Mouse (Mus musculus) lung, embryonic 15.5 days (tissue): ENCODE results near the gene Olfr1448. TPM values are rescaled to one million over a fixed set of nuclear protein-coding genes. Genes with fewer than 3 reads are reported as not detected.
"Not testable (repeated sequence)": the region's sequence is repeated elsewhere in the genome, so short reads cannot be mapped to it uniquely, and the experiment has no call there.

ENCODE experiments used
- ATAC-seq: fragments of 200-750 bp; cut with Nextera tagmentation; 2 replicates; pipeline ENCODE4 v1.8.0; 2017; ENCODE audit warnings: moderate number of reproducible peaks, borderline replicate concordance; ENCODE audit not compliant: low FRiP score, low TSS enrichment; ENCODE audit errors: extremely low read depth
- H3K27ac ChIP-seq: fragments of 300-500 bp; sonication (generic); 2 replicates; pipeline ENCODE4 v1.5.1; 2015; ENCODE audit warnings: moderate library complexity, mild to moderate bottlenecking, inconsistent platforms
- H3K27me3 ChIP-seq: fragments of 300-500 bp; sonication (generic); 2 replicates; pipeline ENCODE4 v1.6.1; 2015; ENCODE audit warnings: inconsistent platforms
- H3K36me3 ChIP-seq: fragments of 300-500 bp; sonication (generic); 2 replicates; pipeline ENCODE4 v1.6.1; 2015; ENCODE audit warnings: inconsistent platforms
- H3K4me1 ChIP-seq: fragments of 300-500 bp; sonication (generic); 2 replicates; pipeline ENCODE4 v1.6.1; 2015; ENCODE audit warnings: inconsistent platforms
- H3K4me2 ChIP-seq: fragments of 300-500 bp; sonication (generic); 2 replicates; pipeline ENCODE4 v1.6.1; 2015; ENCODE audit warnings: inconsistent platforms, mild to moderate bottlenecking, moderate library complexity
- H3K4me3 ChIP-seq: fragments of 300-500 bp; sonication (generic); 2 replicates; pipeline ENCODE4 v1.5.1; 2015; ENCODE audit warnings: mild to moderate bottlenecking, inconsistent platforms
- H3K9ac ChIP-seq: fragments of 300-500 bp; sonication (generic); 2 replicates; pipeline ENCODE4 v1.6.1; 2015; ENCODE audit warnings: inconsistent platforms
- H3K9me3 ChIP-seq: fragments of 300-500 bp; sonication (generic); 2 replicates; pipeline ENCODE4 v1.6.1; 2016; ENCODE audit warnings: inconsistent platforms
- WGBS: fragments of 180-500 bp; shearing (Covaris S2); methylation state at CpG from one replicate; pipeline ENCODE4 v1.1.7; 2015; 5-methylcytosine and 5-hydroxymethylcytosine counted together
- polyA plus RNA-seq: library from polyadenylated mRNA; unstranded; fragments of >200 nt; fragmentation: Nextera tagmentation; extraction: Ambion mirVana; gene quantifications from 2 replicates; pipeline ENCODE4 v1.2.1, GENCODE M21; 2015

Olfr1448 gene
- not detected in 2 replicates for polyA plus RNA-seq

DNA sequence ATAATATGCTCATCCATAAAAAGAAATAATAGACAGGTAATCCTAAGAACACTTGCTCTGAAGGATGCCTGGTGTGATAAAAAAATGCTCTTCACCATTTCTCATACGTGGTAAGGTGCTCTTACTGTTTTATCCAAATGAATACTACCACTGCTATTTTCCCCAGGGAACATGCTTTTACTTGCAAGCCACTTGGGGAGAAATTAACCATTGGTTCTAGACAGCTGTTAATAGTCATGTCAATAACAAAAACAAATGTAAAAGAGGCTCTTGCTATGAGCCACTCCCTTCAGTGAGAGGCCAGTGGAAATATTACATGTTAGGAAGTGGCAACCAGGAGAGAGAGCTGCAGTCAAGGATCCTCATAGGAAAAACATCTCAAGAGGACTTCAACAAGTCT lies at the start of gene Olfr1448:
Gene Olfr1448, minus strand, starts transcription at position 101 of the 400 bp plus-strand sequence.
- no peak for ATAC-seq
- 59% methylated on average over 1 of the region's 1 CpGs for WGBS

GRCm38 (mm10) chr19:12970082-12970481 lies 45.9 kb upstream of the Olfr1448 start:
- WGBS = 78% methylated on average over 5 of the region's 5 CpGs
- not testable (repeated sequence) for ATAC-seq, H3K36me3 ChIP-seq

More for the DNA sequence above, at the start of gene Olfr1448:
- Histone ChIP-seq H3K27me3 (no peaks in the 10 kb centered on the region), H3K9me3 (no peaks in the 10 kb centered on the region), H3K4me3 (no peak within 1 kb of the TSS), H3K36me3 (no peaks in the 10 kb centered on the region), H3K27ac (no peak within 1 kb of the TSS), H3K4me1 (no peaks in the 10 kb centered on the region), H3K9ac (no peak within 1 kb of the TSS), H3K4me2 (no peak within 1 kb of the TSS)

GRCm38 (mm10) chr19:12949958-12950357 lies 25.7 kb upstream of the Olfr1448 start, which contains the start of gene Olfr1450:
Gene Olfr1450 (plus strand): TSS chr19:12950258.
- Histone ChIP-seq H3K4me1 (no peaks in the 10 kb centered on the region), H3K4me3 (no peak within 1 kb of the TSS), H3K9me3 (no peaks in the 10 kb centered on the region), H3K27ac (no peak within 1 kb of the TSS), H3K9ac (no peak within 1 kb of the TSS), H3K27me3 (no peaks in the 10 kb centered on the region), H3K36me3 (no peaks in the 10 kb centered on the region), H3K4me2 (no peak within 1 kb of the TSS)
- WGBS = 78% methylated on average over 1 of the region's 1 CpGs
- no peak for ATAC-seq

More at GRCm38 (mm10) chr19:12970082-12970481, 45.9 kb upstream of the Olfr1448 start:
- not testable (repeated sequence) for H3K9me3 ChIP-seq, H3K27me3 ChIP-seq, H3K27ac ChIP-seq, H3K9ac ChIP-seq, H3K4me1 ChIP-seq, H3K4me2 ChIP-seq, H3K4me3 ChIP-seq

DNA sequence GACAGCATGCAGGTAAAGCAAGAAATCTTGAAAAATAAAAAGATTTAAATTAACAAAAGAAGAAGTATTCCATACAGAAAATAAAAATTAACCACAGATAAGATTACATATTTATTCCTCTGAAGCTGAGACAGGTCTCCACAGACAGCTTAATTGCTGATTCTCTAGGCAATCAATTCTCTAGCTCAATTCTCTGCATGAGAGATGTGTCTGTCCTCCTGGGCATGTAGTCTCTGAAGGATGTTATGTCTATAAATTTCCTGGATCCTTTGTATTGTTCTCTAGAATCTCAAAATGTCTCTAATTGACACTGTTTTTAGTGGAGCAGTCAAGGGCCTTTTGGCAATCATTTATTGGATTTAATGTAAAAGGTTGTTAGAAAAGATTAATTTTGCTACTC lies 6.3 kb upstream of the Olfr1448 start, which contains the start of gene Olfr1449:
Gene Olfr1449, plus strand, starts transcription at position 301 of the 400 bp plus-strand sequence.
- H3K9ac ChIP-seq = no peak within 1 kb of the TSS
- H3K27me3 ChIP-seq = no peaks in the 10 kb centered on the region
- no peak within 1 kb of the TSS for H3K4me3 ChIP-seq
- H3K4me2 ChIP-seq = no peak within 1 kb of the TSS
- H3K4me1 ChIP-seq = no peaks in the 10 kb centered on the region
- no peak within 1 kb of the TSS for H3K27ac ChIP-seq
- no peaks in the 10 kb centered on the region for H3K36me3 ChIP-seq
- ATAC-seq = no peak
- no peaks in the 10 kb centered on the region for H3K9me3 ChIP-seq

GRCm38 (mm10) chr19:12903643-12904042 lies 20.6 kb downstream of the Olfr1448 start, which contains the start of gene Olfr1447:
Gene Olfr1447 (minus strand): TSS chr19:12903743.
- Histone ChIP-seq H3K4me2 (no peak within 1 kb of the TSS), H3K27me3 (no peaks in the 10 kb centered on the region), H3K9ac (no peak within 1 kb of the TSS), H3K27ac (no peak within 1 kb of the TSS), H3K36me3 (no peaks in the 10 kb centered on the region), H3K9me3 (no peaks in the 10 kb centered on the region), H3K4me3 (no peak within 1 kb of the TSS), H3K4me1 (no peaks in the 10 kb centered on the region)
- WGBS = 90% methylated on average over 1 of the region's 1 CpGs
- no peak for ATAC-seq

DNA sequence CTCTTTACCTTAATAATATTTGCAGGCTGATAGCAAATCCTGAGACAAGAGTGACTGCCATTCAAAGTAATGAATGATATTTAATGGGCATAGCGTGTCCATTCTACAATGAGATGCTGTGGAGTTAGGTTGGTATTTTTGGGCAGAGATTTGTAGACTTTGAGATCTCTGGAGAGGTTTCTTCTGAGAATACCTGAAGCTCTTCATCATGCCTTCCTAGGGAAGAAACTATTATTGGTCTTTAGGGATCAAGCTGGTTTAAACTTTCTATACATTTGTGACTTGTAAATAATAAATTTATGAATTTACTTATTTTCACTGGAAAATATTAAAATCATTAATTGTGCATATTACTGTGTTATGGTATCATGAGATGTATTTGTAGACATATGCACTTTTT lies 30.8 kb downstream of the Olfr1448 start, which contains the start of gene Olfr1446:
Gene Olfr1446, minus strand, starts transcription at position 101 of the 400 bp plus-strand sequence.
- H3K4me1 ChIP-seq = no peaks in the 10 kb centered on the region
- WGBS = 64% methylated on average over 1 of the region's 1 CpGs
- H3K36me3 ChIP-seq = no peaks in the 10 kb centered on the region
- H3K27ac ChIP-seq = no peak within 1 kb of the TSS
- H3K9me3 ChIP-seq = no peaks in the 10 kb centered on the region
- no peak within 1 kb of the TSS for H3K9ac ChIP-seq
- ATAC-seq = no peak
- H3K4me3 ChIP-seq = no peak within 1 kb of the TSS
- no peak within 1 kb of the TSS for H3K4me2 ChIP-seq
- no peaks in the 10 kb centered on the region for H3K27me3 ChIP-seq

DNA sequence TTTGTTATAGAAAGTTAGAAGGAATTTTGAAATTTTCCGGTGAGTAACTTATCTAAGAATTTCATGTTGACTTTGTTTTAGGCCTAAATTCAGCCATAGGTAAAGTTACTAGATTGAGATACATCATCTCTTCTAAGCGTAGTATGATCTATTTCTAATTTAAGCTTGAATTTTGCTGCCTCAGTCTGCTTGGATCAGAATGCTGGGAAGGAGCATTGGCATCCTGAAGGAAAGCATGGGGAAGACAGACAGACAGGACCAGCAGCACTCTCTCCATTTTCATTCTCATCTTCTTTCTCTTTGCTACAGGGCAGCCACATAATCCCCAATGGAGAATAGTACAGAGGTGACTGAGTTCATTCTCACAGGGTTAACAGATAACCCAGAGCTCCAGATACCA lies 40.7 kb downstream of the Olfr1448 start, which contains the start of gene Olfr1445:
Gene Olfr1445, plus strand, starts transcription at position 301 of the 400 bp plus-strand sequence.
- Histone ChIP-seq H3K4me1 (no peaks in the 10 kb centered on the region), H3K9ac (no peak within 1 kb of the TSS), H3K4me2 (no peak within 1 kb of the TSS), H3K27me3 (no peaks in the 10 kb centered on the region), H3K4me3 (no peak within 1 kb of the TSS), H3K27ac (no peak within 1 kb of the TSS), H3K9me3 (no peaks in the 10 kb centered on the region), H3K36me3 (no peaks in the 10 kb centered on the region)
- no peak for ATAC-seq
- WGBS = 76% methylated on average over 2 of the region's 2 CpGs

Other genes starting within 250 kb of the Olfr1448 start
- gene Olfr1443, start 246.3 kb downstream of the Olfr1448 start, polyA plus RNA-seq = not detected in 2 replicates
- gene Keg1, start 228.6 kb downstream of the Olfr1448 start, polyA plus RNA-seq = 0.14 TPM in 1 of 2 replicates, not detected in the other
- gene Cntf, start 158.8 kb downstream of the Olfr1448 start, polyA plus RNA-seq = 1.2 and 1.3 TPM in 2 replicates
- gene Zfp91, start 128.3 kb downstream of the Olfr1448 start, polyA plus RNA-seq = 14.1 and 14.7 TPM in 2 replicates
- 1.7 and 2.5 TPM in 2 replicates for gene Lpxn, start 128.2 kb downstream of the Olfr1448 start, polyA plus RNA-seq
- gene Gm5244, start 77.7 kb downstream of the Olfr1448 start, polyA plus RNA-seq = not detected in 2 replicates
- gene Olfr1444, start 67.1 kb downstream of the Olfr1448 start, polyA plus RNA-seq = not detected in 2 replicates
- not detected in 2 replicates for gene Olfr1445, start 40.6 kb downstream of the Olfr1448 start, polyA plus RNA-seq
- not detected in 2 replicates for gene Olfr1446, start 30.9 kb downstream of the Olfr1448 start, polyA plus RNA-seq
- not detected in 2 replicates for gene Olfr1447, start 20.7 kb downstream of the Olfr1448 start, polyA plus RNA-seq
- gene Olfr1449, start 6.4 kb upstream of the Olfr1448 start, polyA plus RNA-seq = not detected in 2 replicates
- not detected in 2 replicates for gene Olfr1450, start 25.8 kb upstream of the Olfr1448 start, polyA plus RNA-seq
- gene Olfr1451, start 70.6 kb upstream of the Olfr1448 start, polyA plus RNA-seq = not detected in 2 replicates
- not detected in 2 replicates for gene Olfr1453, start 103.9 kb upstream of the Olfr1448 start, polyA plus RNA-seq
- gene Olfr1454, start 136.2 kb upstream of the Olfr1448 start, polyA plus RNA-seq = not detected in 2 replicates
- gene Olfr1457, start 173.5 kb upstream of the Olfr1448 start, polyA plus RNA-seq = not detected in 2 replicates
- not detected in 2 replicates for gene Olfr1458, start 182.4 kb upstream of the Olfr1448 start, polyA plus RNA-seq
- gene Olfr1459, start 225.1 kb upstream of the Olfr1448 start, polyA plus RNA-seq = not detected in 2 replicates
- not detected in 2 replicates for gene Olfr1461, start 238.6 kb upstream of the Olfr1448 start, polyA plus RNA-seq